Mouse (Mus musculus) urinary bladder, adult 18-20 months (tissue): ENCODE results near the gene Tctex1d4.

ENCODE experiments used
- DNase-seq, 2 experiments: peaks; one replicate each; pipeline ENCODE4 v3.0.0; 2022; ENCODE audit warnings: low spot score in 2 of 2, mixed read lengths in 2 of 2

The Tctex1d4 gene

DNA sequence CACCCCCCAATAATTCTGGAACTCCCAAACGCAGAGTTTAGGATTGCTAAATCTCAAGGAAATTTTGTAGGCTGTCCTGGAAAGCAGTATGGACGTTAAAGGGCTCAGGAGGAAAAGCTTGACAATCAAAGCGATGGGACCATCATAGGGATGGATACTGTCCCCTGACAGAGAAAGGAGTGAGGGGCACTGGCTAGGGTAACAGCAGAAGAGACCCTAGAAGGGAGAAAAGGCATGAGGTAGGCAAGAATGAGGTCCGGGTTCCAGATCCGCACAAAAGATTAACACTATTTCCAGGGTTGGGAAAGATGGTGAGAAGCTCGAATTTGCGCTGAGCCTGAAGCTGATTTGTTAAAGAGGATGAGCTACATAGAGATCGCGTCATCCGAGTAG is 6.5 kb upstream of the Tctex1d4 start:
- DNase-seq = no peak

DNA sequence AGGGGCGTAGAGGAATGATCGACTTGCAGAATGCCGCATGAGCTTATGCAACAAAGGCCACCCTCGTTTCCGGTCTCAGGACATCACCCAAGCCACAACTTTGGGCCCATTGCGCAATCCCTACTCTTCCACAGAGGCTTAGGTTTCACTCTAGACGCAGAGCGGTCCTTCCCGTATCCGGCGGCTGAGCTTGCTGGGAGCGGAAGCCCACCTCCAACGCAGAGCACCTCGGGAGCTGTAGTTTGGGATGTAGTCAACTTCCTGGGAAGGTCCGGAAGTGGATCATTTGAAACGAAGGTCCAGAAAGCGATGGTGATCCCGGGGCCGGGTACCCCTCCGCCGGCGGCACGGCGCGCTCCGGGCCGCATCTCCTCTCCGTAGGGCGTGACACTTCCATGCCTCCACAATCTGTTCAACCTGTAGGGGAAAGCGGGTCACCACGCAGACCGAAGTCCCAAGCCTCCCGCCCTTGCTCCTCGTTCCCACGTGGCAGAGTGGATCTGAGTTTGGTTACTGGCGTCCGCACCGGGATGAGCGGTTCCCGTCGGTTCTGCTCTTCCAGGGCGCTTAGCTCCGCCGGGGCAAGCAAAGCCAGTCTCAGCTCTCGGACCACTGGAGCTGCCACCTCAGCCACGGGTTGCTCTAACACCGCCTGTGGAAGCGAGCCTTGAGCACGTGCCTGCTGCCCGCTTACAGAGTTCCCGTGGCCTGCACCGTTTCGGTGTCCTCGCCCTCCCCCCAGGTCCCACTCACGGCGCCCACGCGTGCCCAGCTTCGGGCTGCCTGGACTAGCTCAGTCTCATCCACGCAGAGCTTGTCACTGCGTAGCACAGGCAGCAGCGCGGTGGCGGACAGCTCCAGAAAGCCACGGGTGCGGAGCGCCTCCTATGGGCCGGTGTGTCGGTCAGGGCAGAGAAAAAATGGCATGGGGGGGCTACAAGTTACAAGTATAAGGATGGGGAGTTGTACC is 5.9 kb upstream of the Tctex1d4 start:
- DNase-seq = peak; percentile 81 to 96

DNA sequence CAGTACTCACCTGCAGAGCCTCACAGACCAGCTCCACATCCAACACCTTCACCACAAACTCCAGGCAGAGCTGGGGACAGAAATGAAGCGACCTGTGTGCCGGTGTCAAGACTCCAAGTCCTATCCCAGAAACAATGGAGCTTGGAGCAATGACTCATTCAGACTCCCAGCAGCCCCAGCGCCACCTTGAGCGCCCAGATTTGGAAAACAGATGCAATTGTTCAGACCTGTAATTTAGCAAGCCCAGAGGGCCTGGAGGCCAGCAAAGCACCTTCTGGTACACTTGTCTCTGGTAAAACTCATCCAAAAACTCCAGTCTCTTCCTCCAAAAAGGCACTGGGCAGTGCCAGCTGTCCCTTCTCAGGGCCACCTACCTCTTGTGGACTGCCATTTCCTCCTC is 4.4 kb upstream of the Tctex1d4 start:
- no peak for DNase-seq

DNA sequence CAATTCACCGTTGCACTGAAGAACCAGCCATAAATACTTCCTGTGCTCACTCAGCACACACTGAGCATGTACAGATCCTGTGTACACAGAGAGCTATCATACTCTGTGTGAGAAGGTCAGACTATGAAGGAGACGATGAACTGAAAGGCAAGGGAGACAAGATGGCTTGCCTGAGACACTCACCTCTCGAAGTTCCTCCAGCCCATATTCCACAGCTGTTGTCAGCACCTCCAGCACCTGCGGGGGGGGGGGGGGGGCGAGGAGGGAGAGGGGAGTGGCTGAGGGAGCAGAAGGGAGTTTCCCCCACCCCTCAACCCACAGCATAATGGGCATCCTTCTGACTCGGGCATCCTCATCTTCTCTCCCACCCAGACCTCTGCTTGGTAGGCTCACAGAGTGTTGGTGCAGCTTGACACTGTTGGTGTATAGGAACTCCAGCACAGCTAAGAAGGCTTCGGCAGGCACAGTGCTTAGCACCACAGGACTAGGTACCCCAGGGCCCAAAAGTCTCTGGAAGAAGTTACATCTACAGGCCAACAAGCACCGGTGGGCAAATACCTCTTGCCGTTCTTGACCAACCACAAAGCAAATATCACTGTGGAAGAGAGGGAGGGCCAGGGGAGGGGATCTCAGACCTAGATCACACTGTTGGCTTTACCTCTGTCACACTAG is 2.9 kb upstream of the Tctex1d4 start:
- DNase-seq = no peak

DNA sequence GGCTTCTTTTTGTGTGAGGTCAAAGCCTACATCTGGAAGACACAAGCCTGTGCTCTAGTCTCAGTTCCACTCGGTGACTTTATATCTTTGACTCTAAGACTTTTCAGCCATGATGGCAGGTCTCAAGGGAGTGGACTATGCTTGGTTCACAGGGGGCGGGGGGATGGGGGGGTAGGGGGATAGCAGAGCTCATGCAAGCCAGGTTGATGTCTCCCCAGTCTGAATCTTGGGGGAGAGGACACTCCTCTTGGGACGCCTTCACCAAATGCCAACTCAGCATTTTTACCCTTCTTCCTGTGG is 2.4 kb upstream of the Tctex1d4 start:
- DNase-seq = no peak

DNA sequence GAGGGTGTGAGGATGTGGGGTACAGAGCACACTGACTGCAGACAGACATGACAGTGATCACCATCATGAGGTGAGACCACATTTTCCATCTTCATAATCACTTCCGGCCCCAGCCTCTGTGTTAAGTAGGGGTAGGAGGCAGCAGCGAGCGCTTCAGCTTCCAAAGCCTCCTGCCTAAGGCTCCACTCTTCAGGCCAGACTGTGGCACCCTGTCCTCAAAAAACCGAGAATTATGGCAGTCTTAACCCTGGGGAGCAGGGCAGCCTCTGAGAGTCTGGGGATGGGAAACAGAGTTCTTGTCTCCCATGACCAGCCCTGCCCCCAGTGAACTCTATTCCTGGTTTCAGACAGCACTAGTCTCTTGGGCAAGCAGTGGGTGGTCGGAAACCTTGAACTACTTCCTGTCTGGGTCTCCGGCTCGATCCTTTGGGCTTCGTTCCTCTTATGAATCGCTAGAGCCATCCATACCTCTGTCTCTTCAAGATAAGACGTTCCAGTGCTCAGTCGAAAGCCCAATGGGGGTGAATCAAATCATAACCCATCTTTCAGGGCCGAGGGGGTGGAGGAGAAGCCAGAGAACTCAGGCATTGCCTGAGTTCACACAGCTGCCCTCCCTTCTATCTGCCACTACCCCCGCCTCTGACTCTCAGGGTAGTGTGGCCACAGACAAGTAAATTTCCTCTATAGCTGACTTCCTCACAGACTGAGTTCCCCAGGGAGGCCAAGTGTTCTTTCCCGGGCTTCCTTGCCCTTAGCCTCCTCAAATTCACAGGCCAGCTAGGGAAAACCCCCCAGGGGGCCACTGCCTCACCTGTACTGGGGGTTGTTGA is 1.9 kb upstream of the Tctex1d4 start:
- DNase-seq = no peak

DNA sequence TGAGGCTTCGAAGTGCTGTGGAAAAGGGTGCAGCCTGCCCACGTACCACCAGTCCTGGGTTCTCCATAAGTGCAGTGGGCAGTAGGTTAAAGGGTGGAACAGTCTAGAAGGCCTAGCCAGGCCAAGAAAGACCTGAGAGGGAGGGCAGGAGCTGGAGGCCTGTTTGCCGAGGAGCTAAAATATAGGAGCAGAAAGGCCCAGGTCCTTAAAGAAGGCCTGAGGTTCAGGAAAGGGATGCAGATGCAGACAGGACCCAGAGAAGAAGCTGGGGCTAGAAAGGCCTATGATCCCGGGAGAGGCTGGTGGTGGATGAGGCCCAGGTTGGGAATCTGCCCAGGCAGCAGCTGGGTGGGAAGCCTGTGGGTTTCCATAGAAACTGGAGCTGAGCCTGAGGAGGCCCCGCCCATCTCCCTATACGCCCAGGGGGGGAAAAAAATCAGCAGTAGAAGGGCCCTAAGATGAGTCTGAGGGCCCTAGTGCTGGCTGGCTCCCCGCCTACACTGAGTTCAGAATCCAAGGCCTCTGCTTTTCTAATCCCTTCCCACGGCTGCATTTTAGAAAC is 1.2 kb upstream of the Tctex1d4 start, which contains the start of gene Btbd19:
Gene Btbd19 (minus strand): TSS at position 378 of the 562 bp plus-strand sequence.
- peak in 1 of 2 experiments; percentile 77 for DNase-seq

DNA sequence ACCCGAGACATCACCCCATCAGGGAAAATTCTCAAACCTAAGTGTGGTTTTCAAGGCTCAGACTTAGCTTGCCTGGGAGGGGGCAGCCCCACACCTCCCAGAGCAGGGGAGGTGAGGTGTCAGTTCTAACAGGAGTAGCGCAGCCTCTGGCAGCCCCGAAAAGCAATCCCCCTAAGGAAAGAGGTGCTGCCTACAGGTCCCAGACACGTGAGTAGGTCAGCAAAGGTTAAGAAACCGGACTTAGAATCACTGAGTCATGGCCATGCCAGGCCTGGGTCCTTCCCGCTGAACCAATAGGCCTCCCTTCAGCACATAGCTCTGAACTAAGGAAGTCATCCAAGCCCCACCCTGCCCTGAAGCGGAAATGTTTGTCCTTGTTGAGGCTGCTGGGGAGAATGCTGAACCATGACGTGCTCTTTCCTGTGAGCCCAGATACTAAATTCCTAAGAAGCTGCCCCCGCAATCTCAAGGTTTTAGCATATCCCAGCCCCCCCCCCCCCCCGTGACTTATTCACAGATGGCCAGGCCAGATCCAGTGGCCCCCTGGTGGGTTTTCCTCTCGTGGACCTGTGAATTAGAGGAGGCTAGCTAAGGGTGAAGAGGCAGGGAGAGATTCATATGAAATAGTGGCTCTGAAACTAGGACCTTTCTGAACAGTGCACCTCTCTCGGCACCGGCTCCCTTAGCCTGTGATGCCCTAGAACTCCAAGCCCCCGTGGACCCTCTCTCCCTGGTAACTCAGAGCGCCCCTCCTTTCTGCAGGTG is 502 bp upstream of the Tctex1d4 start:
- peak; percentile 64 to 86 for DNase-seq

DNA sequence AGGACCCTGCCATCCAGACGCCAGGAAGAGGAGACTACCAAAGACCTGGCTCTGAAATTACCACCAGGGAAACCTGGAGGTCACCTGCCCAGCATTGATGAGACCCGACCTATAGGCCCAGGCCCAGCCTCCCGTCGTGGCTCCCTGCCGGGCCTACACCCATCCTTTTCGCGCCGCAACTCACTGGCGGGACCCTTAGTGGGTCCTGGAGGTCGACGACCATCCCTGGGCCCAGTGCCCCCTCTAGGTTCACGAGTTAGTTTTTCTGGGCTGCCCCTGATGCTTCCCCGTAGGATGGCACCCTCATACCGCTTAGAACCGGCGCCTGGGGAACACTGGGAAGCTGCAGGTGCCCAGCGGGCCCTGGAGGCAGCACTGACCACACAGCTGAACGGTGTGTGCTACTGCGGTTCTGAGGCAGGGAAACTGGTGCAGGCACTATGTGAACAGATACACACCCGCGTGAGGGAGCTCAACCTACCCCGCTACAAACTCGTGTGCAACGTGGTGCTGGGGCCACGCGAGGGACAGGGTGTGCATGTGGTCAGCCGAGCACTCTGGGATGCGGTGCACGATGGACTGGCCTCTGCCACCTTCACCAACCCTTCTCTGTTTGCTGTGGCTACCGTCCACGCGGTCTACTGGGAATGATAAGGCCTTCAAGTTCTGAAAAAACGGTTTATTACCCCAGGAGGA is 1.5 kb downstream of the Tctex1d4 start:
- no peak for DNase-seq

DNA sequence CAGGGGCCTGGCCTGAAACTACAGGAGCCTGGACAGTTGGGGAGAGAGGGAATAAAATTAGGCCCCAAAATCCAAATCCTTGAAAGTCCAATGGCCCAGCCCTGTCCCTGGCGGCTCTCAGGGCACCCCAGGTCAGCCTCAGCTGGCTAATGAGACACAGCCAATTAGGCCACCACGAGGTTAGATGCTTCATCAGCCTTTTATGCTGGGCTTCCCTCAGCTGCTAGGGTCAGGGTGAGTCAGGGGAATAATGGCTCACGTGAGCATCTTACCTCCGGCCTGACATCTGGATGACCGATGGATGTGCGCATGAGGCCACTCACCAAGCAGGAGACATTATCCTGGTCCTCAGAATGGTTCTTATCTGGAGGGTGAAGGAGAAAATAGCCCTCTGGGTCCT is 4.2 kb downstream of the Tctex1d4 start:
- no peak for DNase-seq

DNA sequence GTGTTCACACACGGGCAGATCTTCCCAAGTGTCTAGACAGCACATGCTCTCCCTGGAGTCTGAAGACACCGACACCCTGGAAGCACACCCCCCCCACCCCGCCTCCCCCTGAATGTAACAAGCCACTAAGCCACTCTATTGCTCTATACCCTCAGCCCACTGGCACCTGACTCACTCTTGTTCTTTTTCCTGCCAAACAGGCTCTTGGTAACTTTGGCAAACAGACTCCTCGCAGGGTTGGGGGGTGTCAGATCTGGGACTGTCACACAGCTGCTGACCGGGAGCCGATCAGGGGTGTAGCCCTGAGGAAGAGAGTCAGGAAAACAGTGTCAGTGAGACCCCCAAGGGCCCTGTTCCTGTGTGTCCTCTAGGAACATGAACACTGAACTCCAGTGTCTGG is 4.6 kb downstream of the Tctex1d4 start:
- peak in 1 of 2 experiments; percentile 52 for DNase-seq

DNA sequence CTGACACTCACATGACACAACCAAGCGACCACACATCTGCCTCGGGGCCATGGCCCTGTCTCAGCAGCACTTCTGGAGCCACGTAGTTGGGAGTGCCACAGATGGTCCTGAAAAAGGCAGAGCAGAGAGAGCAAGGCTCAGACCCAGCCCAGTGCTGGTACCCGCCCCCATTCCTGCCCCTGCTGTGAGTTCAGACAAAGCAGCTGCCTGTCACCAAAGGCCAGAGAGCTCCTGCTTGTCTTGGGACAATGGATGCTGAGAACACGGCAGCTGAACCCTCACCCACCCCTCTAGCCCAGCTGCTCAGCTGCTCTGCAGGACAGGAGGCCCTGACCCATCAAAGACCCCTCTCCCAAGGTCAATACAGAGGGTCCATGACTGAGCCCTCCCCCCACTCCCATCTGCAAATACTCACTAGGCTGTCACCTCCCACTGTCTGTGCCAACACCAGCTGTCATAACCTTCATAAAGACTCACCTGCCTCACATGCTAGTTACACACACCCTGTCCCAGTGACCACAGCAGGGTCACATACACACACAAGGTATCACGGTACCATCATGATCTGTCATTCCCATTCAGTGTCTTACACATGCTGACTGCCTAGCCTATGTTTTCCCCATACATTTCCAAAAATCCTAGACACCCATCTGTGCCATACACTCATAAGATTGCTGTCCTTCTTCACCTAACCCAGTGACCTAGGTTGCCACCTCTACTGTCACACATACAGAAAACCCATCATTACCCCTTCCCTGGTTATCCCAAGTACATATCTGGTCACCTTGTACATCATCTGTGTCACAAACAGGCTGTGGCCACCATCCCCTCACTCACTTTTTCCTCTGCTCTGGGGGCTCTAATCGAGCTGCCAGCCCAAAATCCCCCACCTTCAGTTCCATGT is 5.5 kb downstream of the Tctex1d4 start:
- no peak for DNase-seq

DNA sequence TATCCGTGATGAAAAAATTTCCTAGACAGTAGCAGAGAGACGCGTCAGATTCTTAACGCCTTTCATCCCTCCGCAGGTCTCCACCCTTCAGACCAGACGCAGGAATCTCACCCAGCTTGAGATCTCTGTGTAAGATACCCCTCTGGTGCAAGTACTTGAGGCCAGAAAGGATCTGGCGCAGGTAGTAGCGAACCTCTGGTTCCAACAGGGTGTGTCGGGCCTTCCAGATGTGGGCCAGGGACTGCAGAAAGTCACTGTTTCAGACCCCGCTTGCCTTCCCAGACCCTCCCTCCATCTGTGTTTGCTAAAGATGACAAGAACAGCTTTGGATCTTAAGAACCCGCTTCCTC is 6.2 kb downstream of the Tctex1d4 start:
- DNase-seq = no peak

DNA sequence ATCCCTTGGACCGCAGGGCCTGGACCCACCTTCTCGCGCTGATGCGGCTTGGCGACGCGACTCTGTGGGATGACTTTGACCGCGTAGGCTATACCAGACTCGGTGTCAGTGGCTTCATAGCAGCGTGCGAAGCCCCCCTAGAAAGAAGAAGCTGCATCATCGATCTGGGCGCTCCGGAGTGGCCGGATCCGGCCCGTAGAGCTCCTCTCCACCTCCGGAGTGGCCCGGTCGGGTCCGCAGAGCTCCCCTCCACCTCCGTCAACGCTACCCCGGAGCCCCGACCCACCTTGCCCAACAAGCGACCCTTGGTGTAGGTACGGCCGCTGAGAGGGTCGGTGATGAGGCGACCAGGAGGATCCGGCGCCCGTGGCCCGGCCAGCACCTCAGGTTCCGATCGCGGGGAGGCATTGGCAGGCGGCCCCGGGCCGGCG is 6.8 kb downstream of the Tctex1d4 start:
- no peak for DNase-seq

DNA sequence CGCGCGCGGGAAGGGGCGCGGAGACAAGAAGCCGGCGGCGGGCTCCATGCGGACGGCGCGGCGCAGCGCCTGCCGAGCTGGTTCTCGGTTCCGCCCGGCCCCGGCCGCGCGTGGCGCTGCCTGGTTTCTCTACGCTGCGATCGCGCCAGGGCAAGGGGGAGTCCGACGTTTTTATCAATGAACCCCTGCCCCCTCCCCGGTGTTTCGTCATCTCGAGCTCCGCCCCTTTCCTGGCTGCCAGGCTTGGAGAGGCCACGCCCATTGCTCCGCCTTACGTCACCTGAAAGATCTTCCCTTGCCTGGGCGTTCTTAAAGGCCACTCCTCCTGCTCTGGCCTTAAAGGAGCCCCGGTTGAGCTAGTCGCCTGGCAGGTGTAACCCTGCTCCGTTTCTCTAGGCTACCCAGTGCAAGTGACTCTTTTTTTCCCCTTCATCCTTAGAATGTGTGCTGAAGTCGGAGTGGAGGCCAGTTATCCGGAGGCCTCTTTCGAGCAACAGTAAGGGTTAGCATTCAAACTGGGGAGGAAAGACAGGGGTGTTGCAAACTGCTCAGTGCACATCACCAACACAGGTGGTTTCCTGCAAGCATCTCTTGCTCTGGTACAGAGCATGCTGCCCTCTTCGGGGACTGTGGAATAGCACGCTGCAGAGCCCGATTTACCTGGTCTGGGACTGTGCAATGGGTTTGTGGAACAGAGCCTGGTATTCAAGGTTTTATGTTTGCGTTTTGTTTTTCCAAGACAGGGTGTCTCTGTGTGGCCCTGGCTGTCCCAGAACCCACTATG is 7.4 kb downstream of the Tctex1d4 start, which contains the start of gene Plk3:
Gene Plk3 (minus strand): TSS at position 147 of the 784 bp plus-strand sequence.
- peak; percentile 97 to 98 for DNase-seq

DNA sequence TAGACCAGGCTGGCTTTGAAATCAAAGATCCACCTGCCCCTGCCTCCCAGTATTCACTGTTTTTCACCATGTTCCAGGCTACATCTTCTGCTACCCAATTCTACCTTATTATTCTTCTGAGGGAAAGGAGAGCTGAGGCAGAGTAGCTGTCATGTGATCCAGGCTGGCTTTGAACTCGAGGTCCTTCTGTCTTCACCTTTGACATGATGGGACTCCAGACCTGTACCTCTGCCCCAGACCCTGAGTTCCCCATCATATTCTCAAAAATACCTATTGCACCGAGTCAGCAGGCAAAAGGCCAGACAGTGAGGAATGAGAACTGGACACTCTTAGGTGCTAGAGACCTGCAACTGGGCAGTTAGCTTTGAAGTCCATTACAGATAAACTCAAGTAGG is 8.0 kb downstream of the Tctex1d4 start:
- DNase-seq = no peak

DNA sequence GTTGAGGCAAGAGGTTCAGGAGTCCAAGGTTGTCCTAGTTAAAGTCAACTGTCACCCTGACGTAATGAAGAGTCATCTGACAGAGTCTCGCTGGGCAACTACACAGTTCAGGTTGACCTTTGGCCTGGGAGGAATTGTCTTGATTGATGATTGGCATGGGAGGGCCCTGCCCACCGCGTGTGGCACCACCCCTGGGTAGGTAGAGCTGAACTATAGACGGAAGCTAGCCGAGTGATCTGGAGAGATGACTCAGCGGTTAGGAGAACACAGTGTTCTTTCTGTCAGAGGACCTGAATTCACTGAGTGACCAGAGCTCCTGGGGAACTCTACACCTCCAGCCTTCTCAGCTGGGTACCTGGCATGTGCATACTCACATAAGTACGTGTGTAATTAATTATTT is 9.4 kb downstream of the Tctex1d4 start:
- DNase-seq = peak in 1 of 2 experiments; percentile 65
